Mouse (Mus musculus): ENCODE results near the gene Grin2d. TPM values are rescaled to one million over a fixed set of nuclear protein-coding genes. Genes with fewer than 3 reads are reported as not detected.
A peak's percentile ranks its signal among the peaks of the same experiment; 100 is the strongest.
"Not testable (repeated sequence)": the region's sequence is repeated elsewhere in the genome, so short reads cannot be mapped to it uniquely, and the experiment has no call there.

The Grin2d gene
- polyA plus RNA-seq, 1 experiment = 2.5 TPM

GRCm38 (mm10) chr7:45902481-45903002 is 24.4 kb upstream of the Grin2d start:
- TF ChIP-seq POLR2A (IDR thresholded peaks at IDR 0.05; ENCODE audit: borderline replicate concordance, extremely low read depth, low read depth, low read length) (no peak), CTCF (IDR thresholded peaks at IDR 0.05; ENCODE audit: insufficient read depth, low read length) (no peak)
- no peak for DNase-seq
- 0 out of 2 replicates have a peak, but pooled peaks cover under 1% of the 10 kb centered on the region for H3K4me1 ChIP-seq (ENCODE audit: control insufficient read depth, insufficient read depth, low read length)
- H3K4me3 ChIP-seq (replicated peaks; ENCODE audit: extremely low read depth, low read depth, low read length) = no peak overlapping the region
- WGBS = 59% methylated on average over 12 of the region's 12 CpGs

DNA sequence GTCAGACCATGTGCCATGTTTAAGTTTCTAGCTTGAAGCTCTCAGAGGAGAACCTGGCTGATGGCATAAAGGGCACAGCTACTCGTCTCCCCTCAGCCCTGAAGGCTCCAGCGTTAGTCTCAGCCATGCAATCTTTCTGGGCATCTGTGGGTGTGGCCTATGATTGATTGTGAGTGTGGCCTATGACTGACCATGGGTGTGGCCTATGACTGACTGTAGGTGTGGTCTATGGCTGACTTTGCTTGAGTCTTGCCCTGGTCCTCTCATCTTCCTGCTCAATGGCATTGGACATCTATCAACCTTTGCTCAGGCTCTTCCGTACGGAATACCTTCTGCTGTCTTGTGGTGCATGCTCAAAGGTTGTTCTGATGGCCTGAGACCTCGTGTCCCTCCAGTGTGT is 23.4 kb upstream of the Grin2d start:
- 51% methylated on average over 5 of the region's 5 CpGs for WGBS
- TF ChIP-seq CTCF (IDR thresholded peaks at IDR 0.05; ENCODE audit: insufficient read depth, low read length) = no peak
- no peak for TF ChIP-seq POLR2A (IDR thresholded peaks at IDR 0.05; ENCODE audit: borderline replicate concordance, extremely low read depth, low read depth, low read length)
- Histone ChIP-seq H3K4me1 (ENCODE audit: control insufficient read depth, insufficient read depth, low read length) (0 out of 2 replicates have a peak, but pooled peaks cover 3% of the 10 kb centered on the region), H3K4me3 (replicated peaks; ENCODE audit: extremely low read depth, low read depth, low read length) (no peak overlapping the region)
- DNase-seq = no peak

DNA sequence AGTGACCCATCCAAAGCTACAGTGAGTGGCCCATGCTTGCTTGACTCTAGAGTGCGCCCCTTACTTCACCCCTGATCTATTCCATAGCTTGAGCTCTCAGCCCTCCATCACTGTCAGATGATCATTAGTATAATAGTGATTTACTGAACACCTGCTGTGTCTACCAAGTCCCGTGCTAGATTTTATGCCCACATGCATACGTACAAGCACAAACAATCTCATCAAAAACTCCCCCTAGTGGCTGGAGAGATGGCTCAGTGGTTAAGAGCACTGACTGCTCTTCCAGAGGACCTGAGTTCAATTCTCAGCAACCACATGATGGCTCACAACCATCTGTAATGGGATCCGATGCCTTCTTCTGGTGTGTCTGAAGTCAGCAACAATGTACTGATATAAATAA is 19.9 kb upstream of the Grin2d start:
- WGBS = 46% methylated on average over 4 of the region's 4 CpGs
- DNase-seq; H3K4me1 ChIP-seq (ENCODE audit: control insufficient read depth, insufficient read depth, low read length); H3K4me3 ChIP-seq (replicated peaks; ENCODE audit: extremely low read depth, low read depth, low read length): not testable (repeated sequence)

DNA sequence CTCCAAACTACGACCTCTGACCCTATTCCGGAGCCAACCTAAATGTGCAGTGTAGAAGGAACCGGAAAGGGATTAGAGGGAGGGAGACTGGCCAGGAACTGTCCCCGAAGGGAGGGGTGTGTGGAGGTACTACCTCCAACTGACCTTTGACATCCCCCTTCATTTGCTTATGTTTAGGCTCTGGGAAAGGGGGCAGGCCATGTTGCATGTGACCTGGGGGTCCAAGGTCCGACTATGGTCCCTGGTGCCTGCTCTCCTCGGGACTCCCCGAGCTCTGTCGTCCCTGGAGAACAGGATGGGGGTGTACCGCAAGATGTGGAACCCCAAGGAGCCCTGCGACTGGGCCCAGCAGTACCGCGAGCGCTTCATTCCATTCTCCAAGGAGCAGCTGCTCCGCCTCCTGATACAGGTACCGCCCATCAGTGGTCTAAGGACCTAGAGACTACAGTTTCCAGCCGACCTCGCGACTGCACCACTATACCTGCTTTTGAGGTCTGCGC is 19.1 kb upstream of the Grin2d start:
- Histone ChIP-seq H3K4me3 (replicated peaks; ENCODE audit: extremely low read depth, low read depth, low read length) (peak overlapping the region; percentile 69), H3K4me1 (ENCODE audit: control insufficient read depth, insufficient read depth, low read length) (0 out of 2 replicates have a peak, but pooled peaks cover 3% of the 10 kb centered on the region)
- WGBS = 3% methylated on average over 19 of the region's 19 CpGs
- TF ChIP-seq POLR2A (IDR thresholded peaks at IDR 0.05; ENCODE audit: borderline replicate concordance, extremely low read depth, low read depth, low read length) (0 out of 2 replicates have a peak, but pooled peaks have one; percentile 16), CTCF (IDR thresholded peaks at IDR 0.05; ENCODE audit: insufficient read depth, low read length) (no peak)
- DNase-seq = peak; percentile 69

- WGBS = 1% methylated on average over 40 of the region's 40 CpGs
- TF ChIP-seq CTCF (IDR thresholded peaks at IDR 0.05; ENCODE audit: insufficient read depth, low read length) (no peak), POLR2A (IDR thresholded peaks at IDR 0.05; ENCODE audit: borderline replicate concordance, extremely low read depth, low read depth, low read length) (peak; percentile 95; the same call in 1 of the 2 replicates)
- H3K4me3 ChIP-seq (replicated peaks; ENCODE audit: extremely low read depth, low read depth, low read length) = peak within 1 kb of the TSS; percentile 69
- 0 out of 2 replicates have a peak, but pooled peaks cover 3% of the 10 kb centered on the region for H3K4me1 ChIP-seq (ENCODE audit: control insufficient read depth, insufficient read depth, low read length)
- peak; percentile 95 for DNase-seq
Observed at GRCm38 (mm10) chr7:45896517-45897257, 18.5 kb upstream of the Grin2d start, which contains the start of the genes Syngr4 and Tmem143. Gene Syngr4, minus strand, starts transcription at chr7:45896714. Gene Tmem143, plus strand, starts transcription at chr7:45896941.

DNA sequence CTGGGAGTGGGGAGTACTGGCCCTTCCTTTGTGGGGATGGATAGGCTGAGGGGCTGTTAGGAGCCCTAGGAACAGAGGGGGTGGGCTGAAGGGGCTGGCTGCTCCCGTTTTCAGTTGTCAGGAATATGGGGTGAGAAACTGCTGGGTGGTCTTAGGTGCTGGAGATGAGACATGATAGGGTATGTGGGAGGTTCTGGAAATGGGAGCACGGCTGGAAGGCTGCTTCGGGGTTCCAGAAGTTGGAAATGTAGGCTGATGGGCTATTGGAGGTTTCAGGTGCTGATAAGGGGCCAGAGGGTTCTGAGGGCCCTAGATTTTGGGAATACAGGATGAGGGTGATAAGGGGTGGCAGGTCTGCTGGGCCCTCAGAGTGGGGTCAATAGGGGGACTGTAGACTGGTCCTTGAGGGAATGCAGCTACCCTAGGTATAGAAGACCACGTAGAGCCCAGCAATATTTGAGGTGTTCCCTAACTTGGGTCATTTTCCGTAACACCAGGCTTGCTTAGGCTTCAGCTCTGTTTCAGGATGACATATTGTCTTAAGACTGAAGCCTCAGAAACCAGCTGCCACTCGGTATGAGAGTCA is 17.8 kb upstream of the Grin2d start:
- WGBS = 72% methylated on average over 6 of the region's 6 CpGs
- TF ChIP-seq POLR2A (IDR thresholded peaks at IDR 0.05; ENCODE audit: borderline replicate concordance, extremely low read depth, low read depth, low read length) (no peak), CTCF (IDR thresholded peaks at IDR 0.05; ENCODE audit: insufficient read depth, low read length) (no peak)
- 0 out of 2 replicates have a peak, but pooled peaks cover 3% of the 10 kb centered on the region for H3K4me1 ChIP-seq (ENCODE audit: control insufficient read depth, insufficient read depth, low read length)
- DNase-seq = no peak
- no peak overlapping the region for H3K4me3 ChIP-seq (replicated peaks; ENCODE audit: extremely low read depth, low read depth, low read length)

GRCm38 (mm10) chr7:45892651-45893050 is 14.5 kb upstream of the Grin2d start:
- H3K4me3 ChIP-seq (replicated peaks; ENCODE audit: extremely low read depth, low read depth, low read length) = no peak overlapping the region
- 82% methylated on average over 2 of the region's 2 CpGs for WGBS
- TF ChIP-seq CTCF (IDR thresholded peaks at IDR 0.05; ENCODE audit: insufficient read depth, low read length) (no peak), POLR2A (IDR thresholded peaks at IDR 0.05; ENCODE audit: borderline replicate concordance, extremely low read depth, low read depth, low read length) (no peak)

DNA sequence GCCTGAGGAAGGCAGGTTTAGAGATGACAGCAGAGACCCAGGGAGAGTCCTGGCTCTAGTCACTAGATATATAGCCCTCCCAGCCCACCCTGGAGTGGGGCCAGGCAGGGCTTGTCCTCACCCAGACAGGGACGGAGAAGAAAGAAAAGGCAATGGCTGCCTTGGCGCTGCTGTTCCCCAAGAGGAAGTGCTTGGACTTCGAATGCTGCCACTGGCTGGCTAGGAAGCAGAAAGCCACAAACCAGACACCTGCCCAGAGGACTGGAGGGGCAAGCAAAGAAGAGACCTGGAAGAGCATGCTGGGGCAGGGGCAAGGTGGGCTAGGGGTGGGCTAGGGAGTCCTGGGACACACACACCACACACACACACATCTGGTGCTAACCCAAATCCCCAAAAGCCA is 9.1 kb upstream of the Grin2d start:
- no peak for TF ChIP-seq CTCF (IDR thresholded peaks at IDR 0.05; ENCODE audit: insufficient read depth, low read length)
- no peak for TF ChIP-seq POLR2A (IDR thresholded peaks at IDR 0.05; ENCODE audit: borderline replicate concordance, extremely low read depth, low read depth, low read length)
- no peak for DNase-seq
- WGBS = 41% methylated on average over 3 of the region's 3 CpGs
- no peaks in the 10 kb centered on the region for H3K4me1 ChIP-seq (ENCODE audit: control insufficient read depth, insufficient read depth, low read length)
- H3K4me3 ChIP-seq (replicated peaks; ENCODE audit: extremely low read depth, low read depth, low read length) = no peak overlapping the region

More at GRCm38 (mm10) chr7:45892651-45893050, 14.5 kb upstream of the Grin2d start:
- DNase-seq = no peak
- H3K4me1 ChIP-seq (ENCODE audit: control insufficient read depth, insufficient read depth, low read length) = 0 out of 2 replicates have a peak, but pooled peaks cover 3% of the 10 kb centered on the region

DNA sequence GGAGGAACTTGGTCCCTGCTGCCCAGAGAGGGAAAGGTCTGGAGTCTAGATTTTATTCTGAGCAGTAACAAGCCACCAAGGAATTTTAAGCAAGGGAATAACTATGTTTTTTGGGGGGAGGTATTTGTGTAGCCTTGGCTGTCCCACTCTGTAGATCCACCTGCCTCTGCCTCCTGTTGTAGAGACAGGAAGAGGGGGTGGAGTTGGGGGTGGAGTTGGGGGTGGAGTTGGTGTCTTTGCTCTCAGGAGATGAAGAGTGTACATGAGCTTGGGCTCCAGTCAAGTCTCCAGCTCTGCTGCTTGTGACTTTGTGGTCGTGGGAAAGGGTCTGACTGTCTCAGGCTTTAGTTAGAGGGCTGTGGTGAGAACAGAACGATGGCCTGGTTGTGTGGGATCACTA is 2.8 kb upstream of the Grin2d start:
- 78% methylated on average over 2 of the region's 2 CpGs for WGBS
- no peaks in the 10 kb centered on the region for H3K4me1 ChIP-seq (ENCODE audit: control insufficient read depth, insufficient read depth, low read length)
- DNase-seq = no peak
- H3K4me3 ChIP-seq (replicated peaks; ENCODE audit: extremely low read depth, low read depth, low read length) = no peak overlapping the region
- no peak for TF ChIP-seq CTCF (IDR thresholded peaks at IDR 0.05; ENCODE audit: insufficient read depth, low read length)
- no peak for TF ChIP-seq POLR2A (IDR thresholded peaks at IDR 0.05; ENCODE audit: borderline replicate concordance, extremely low read depth, low read depth, low read length)
